Mouse (Mus musculus): ENCODE measurements around the gene Wdr20. TPM values are rescaled to one million over a fixed set of nuclear protein-coding genes. Genes with fewer than 3 reads are reported as not detected.

Wdr20 gene
- polyA plus RNA-seq, 1 experiment from 2014 or later: 24.0 TPM

DNA sequence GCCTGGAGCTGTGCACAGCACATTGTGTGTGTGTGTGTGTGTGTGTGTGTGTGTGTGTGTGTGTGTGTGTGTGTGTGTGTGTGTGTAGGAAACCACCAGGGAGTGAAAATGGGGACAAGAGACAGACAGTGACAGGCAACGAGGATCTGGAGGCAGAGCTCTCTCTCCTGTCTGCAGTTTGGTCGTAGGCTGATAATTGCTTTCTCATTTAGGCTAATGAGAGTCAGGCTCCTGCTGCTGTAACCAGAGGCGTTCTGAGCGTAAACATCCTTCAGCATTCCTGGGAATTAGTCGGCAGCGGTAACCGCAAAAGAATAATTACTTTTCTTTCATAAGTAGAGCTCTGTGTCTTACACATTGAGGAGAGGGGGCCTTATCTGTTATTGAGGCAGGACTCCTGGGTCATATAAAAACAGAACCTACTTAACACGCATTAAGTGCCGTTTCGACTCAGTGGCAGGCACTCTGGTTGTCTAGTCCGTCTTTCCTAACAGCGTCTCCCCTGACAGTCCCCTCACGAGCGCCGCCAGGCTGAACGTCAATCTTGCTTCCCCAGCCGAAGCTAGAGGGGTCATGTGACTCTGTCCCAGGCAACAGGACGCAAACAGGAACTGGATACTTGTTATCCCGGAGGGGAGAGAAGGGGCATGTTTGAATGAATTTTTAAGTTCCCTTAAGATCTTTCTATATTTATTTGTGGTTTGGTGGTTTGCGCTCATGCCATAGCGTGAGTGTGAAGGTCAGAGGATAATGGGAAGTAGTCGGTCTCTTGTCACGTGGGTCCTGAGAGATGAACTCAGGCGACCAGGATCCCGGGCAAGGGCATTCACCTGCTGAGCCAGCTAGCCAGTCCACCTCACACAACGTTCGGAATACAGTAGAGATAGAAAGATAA is 31.2 kb upstream of the Wdr20 start:
- ATAC-seq (ENCODE audit: low FRiP score, low TSS enrichment): peak; percentile 70; the same call in 1 of the 2 replicates
- Histone ChIP-seq H3K36me3 (ENCODE audit: control insufficient read depth, insufficient read depth, low read length) (no peaks in the 10 kb centered on the region), H3K4me1 (ENCODE audit: control insufficient read depth, insufficient read depth, low read length) (no peaks in the 10 kb centered on the region), H3K4me3 (replicated peaks; ENCODE audit: low read depth, low read length) (peak overlapping the region; percentile 22), H3K9me3 (ENCODE audit: control insufficient read depth, low read length) (no peaks in the 10 kb centered on the region), H3K27ac (replicated peaks; ENCODE audit: low read depth, low read length) (peak overlapping the region; percentile 49), H3K9ac (replicated peaks; ENCODE audit: low read length) (no peak overlapping the region), H3K27me3 (ENCODE audit: control insufficient read depth, insufficient read depth, low read length) (no peaks in the 10 kb centered on the region), H3K4me2 (ENCODE audit: low read length) (peak overlapping the region; percentile 52)
- under 1% methylated on average over 27 of the region's 27 CpGs for WGBS
- DNase-seq: peak; percentile 77

DNA sequence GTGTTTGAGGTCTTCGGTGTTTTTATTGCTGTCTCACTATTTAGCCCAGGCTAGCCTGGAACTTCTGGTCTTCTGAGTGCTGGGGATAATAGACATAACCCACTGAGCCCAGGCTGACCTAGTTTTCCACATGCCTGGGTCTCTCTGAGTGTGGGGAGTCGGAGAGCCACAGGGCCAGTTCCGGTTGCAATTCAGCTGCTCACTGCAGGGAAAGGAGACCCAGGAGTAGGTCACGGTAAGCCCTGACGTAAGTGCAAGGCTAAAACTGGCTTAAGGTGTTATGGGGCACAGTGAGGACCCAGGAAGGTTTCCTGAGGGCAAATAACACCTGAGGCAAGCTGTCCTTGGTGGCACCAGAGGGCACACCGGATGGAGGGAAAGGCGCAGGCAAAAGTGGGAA is 30.3 kb upstream of the Wdr20 start:
- Histone ChIP-seq H3K9ac (replicated peaks; ENCODE audit: low read length) (no peak overlapping the region), H3K36me3 (ENCODE audit: control insufficient read depth, insufficient read depth, low read length) (no peaks in the 10 kb centered on the region), H3K4me3 (replicated peaks; ENCODE audit: low read depth, low read length) (no peak overlapping the region), H3K9me3 (ENCODE audit: control insufficient read depth, low read length) (no peaks in the 10 kb centered on the region), H3K4me1 (ENCODE audit: control insufficient read depth, insufficient read depth, low read length) (no peaks in the 10 kb centered on the region), H3K27ac (replicated peaks; ENCODE audit: low read depth, low read length) (no peak overlapping the region), H3K27me3 (ENCODE audit: control insufficient read depth, insufficient read depth, low read length) (no peaks in the 10 kb centered on the region), H3K4me2 (ENCODE audit: low read length) (no peak overlapping the region; the same call in 1 of the 2 replicates)
- 87% methylated on average over 7 of the region's 7 CpGs for WGBS
- ATAC-seq (ENCODE audit: low FRiP score, low TSS enrichment): no peak
- DNase-seq: no peak

DNA sequence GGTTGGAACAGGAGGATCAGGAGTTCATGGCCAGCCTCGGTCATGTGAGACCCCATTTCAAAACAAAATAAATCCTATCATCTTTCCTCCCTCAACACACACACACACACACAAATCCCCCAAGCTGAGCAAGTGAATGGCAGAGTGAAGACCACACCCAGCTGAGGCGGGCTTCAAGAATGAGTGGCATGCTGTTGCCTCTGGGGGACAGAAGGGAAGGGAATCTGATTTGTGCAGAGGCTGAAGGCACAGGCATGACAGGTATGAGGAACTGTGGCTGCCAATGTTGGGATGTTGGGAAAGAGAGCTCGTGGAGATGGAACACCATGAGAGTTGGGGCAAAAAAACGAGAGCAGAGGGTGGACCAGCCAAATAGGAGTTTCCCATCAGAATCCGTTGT is 26.5 kb upstream of the Wdr20 start:
- Histone ChIP-seq H3K27ac (replicated peaks; ENCODE audit: low read depth, low read length) (no peak overlapping the region), H3K9ac (replicated peaks; ENCODE audit: low read length) (no peak overlapping the region), H3K4me1 (ENCODE audit: control insufficient read depth, insufficient read depth, low read length) (no peaks in the 10 kb centered on the region), H3K4me3 (replicated peaks; ENCODE audit: low read depth, low read length) (no peak overlapping the region), H3K27me3 (ENCODE audit: control insufficient read depth, insufficient read depth, low read length) (no peaks in the 10 kb centered on the region), H3K4me2 (ENCODE audit: low read length) (no peak overlapping the region), H3K9me3 (ENCODE audit: control insufficient read depth, low read length) (no peaks in the 10 kb centered on the region; the same call in 1 of the 2 replicates), H3K36me3 (ENCODE audit: control insufficient read depth, insufficient read depth, low read length) (no peaks in the 10 kb centered on the region)
- DNase-seq: no peak
- WGBS: 76% methylated on average over 5 of the region's 5 CpGs
- no peak for ATAC-seq (ENCODE audit: low FRiP score, low TSS enrichment)

DNA sequence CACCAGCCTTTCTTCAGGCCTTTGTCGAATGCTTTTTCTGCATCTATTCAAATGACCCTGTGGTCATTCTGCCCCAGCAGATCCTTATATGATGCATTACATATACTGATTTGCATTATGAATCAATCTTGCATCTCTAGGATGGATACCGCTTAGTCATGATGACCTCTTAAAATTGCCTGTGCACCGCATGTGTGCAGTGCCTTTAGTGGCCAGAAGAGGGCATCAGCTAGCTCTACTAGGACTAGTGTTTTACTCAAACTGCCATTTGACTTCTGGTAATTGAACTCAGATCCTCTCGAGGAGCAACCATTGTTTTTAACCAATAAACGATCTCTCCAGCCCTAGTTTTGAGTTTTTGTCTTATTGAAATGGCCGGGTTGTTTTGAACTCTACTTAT is 24.0 kb upstream of the Wdr20 start:
- H3K4me1 ChIP-seq (ENCODE audit: control insufficient read depth, insufficient read depth, low read length): no peaks in the 10 kb centered on the region
- no peaks in the 10 kb centered on the region for H3K27me3 ChIP-seq (ENCODE audit: control insufficient read depth, insufficient read depth, low read length)
- no peaks in the 10 kb centered on the region; the same call in 1 of the 2 replicates for H3K9me3 ChIP-seq (ENCODE audit: control insufficient read depth, low read length)
- H3K9ac ChIP-seq (replicated peaks; ENCODE audit: low read length): no peak overlapping the region
- no peaks in the 10 kb centered on the region for H3K36me3 ChIP-seq (ENCODE audit: control insufficient read depth, insufficient read depth, low read length)
- no peak overlapping the region for H3K4me2 ChIP-seq (ENCODE audit: low read length)
- ATAC-seq (ENCODE audit: low FRiP score, low TSS enrichment): no peak
- no peak overlapping the region for H3K27ac ChIP-seq (replicated peaks; ENCODE audit: low read depth, low read length)
- WGBS: 97% methylated on average over 6 of the region's 6 CpGs
- DNase-seq: no peak
- H3K4me3 ChIP-seq (replicated peaks; ENCODE audit: low read depth, low read length): no peak overlapping the region

DNA sequence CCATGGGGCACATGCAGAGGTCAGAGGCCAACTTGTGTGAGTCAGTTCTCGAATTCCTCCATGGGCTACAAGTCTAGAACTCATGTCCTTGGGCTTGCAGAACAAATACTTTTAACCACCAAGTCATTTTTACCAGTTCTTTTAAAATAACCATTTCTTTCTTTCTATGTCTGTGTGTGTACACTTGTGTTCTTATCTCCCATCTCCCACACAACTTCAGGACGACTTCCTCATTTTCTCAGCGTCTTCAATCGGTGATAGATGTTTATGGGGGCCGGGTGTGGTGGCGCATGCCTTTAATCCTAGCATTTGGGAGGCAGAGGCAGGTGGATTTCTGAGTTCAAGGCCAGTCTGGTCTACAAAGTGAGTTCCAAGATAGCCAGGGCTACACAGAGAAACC is 23.5 kb upstream of the Wdr20 start:
- H3K27me3 ChIP-seq (ENCODE audit: control insufficient read depth, insufficient read depth, low read length): no peaks in the 10 kb centered on the region
- ATAC-seq (ENCODE audit: low FRiP score, low TSS enrichment) (no peak), DNase-seq (no peak)
- no peak overlapping the region for H3K4me2 ChIP-seq (ENCODE audit: low read length)
- no peak overlapping the region for H3K4me3 ChIP-seq (replicated peaks; ENCODE audit: low read depth, low read length)
- WGBS: 95% methylated on average over 6 of the region's 6 CpGs
- H3K36me3 ChIP-seq (ENCODE audit: control insufficient read depth, insufficient read depth, low read length): no peaks in the 10 kb centered on the region
- H3K4me1 ChIP-seq (ENCODE audit: control insufficient read depth, insufficient read depth, low read length): no peaks in the 10 kb centered on the region
- no peak overlapping the region for H3K27ac ChIP-seq (replicated peaks; ENCODE audit: low read depth, low read length)
- no peaks in the 10 kb centered on the region; the same call in 1 of the 2 replicates for H3K9me3 ChIP-seq (ENCODE audit: control insufficient read depth, low read length)
- no peak overlapping the region for H3K9ac ChIP-seq (replicated peaks; ENCODE audit: low read length)

DNA sequence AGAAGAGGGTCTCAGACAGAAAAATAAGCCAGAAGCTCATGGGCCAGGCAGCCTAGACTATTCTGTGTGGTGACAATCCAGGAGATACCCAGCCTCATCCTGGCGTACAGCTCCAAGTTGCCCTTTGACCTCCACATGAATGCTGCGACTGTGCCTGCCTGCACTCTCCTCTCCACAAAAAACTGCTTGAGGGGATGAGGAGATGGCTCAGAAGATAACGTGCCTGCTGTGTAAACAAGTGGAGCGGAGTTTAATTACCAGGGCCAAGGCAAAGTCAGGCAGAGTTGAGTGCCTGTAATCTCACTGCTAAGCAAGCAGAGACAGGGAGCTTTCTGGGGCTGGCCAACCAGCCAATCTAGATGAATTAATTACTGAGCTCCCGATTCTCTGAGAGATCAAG is 21.7 kb upstream of the Wdr20 start:
- H3K36me3 ChIP-seq (ENCODE audit: control insufficient read depth, insufficient read depth, low read length): no peaks in the 10 kb centered on the region
- no peak overlapping the region for H3K27ac ChIP-seq (replicated peaks; ENCODE audit: low read depth, low read length)
- H3K4me3 ChIP-seq (replicated peaks; ENCODE audit: low read depth, low read length): no peak overlapping the region
- no peaks in the 10 kb centered on the region for H3K27me3 ChIP-seq (ENCODE audit: control insufficient read depth, insufficient read depth, low read length)
- 35% methylated on average over 5 of the region's 5 CpGs for WGBS
- H3K4me2 ChIP-seq (ENCODE audit: low read length): no peak overlapping the region
- DNase-seq: no peak
- no peaks in the 10 kb centered on the region; the same call in 1 of the 2 replicates for H3K9me3 ChIP-seq (ENCODE audit: control insufficient read depth, low read length)
- no peak for ATAC-seq (ENCODE audit: low FRiP score, low TSS enrichment)
- H3K9ac ChIP-seq (replicated peaks; ENCODE audit: low read length): no peak overlapping the region
- H3K4me1 ChIP-seq (ENCODE audit: control insufficient read depth, insufficient read depth, low read length): no peaks in the 10 kb centered on the region

DNA sequence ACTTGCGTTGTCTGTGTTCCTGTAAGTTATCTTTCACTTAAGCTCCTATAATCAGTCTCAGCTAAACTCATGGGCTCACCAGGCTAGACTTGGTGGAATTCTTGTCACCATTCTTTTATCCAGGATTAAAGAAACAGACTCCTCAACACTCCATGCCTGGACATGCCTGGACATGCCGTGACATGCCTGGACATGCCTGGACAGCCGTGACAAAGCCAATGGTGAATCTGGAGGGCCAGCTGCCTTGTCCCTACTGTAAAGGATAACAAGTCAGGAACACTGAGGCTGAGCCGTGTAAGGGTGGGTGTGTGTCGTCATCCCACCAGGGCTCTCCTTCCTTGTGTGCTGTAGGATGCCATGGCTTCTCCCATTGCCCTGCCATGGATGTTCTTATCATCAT is 12.7 kb upstream of the Wdr20 start:
- Histone ChIP-seq H3K9me3 (ENCODE audit: control insufficient read depth, low read length) (no peaks in the 10 kb centered on the region), H3K27ac (replicated peaks; ENCODE audit: low read depth, low read length) (no peak overlapping the region), H3K4me2 (ENCODE audit: low read length) (no peak overlapping the region), H3K27me3 (ENCODE audit: control insufficient read depth, insufficient read depth, low read length) (no peaks in the 10 kb centered on the region), H3K9ac (replicated peaks; ENCODE audit: low read length) (no peak overlapping the region), H3K36me3 (ENCODE audit: control insufficient read depth, insufficient read depth, low read length) (no peaks in the 10 kb centered on the region), H3K4me3 (replicated peaks; ENCODE audit: low read depth, low read length) (no peak overlapping the region), H3K4me1 (ENCODE audit: control insufficient read depth, insufficient read depth, low read length) (no peaks in the 10 kb centered on the region)
- no peak for DNase-seq
- no peak for ATAC-seq (ENCODE audit: low FRiP score, low TSS enrichment)
- WGBS: 91% methylated on average over 5 of the region's 5 CpGs

DNA sequence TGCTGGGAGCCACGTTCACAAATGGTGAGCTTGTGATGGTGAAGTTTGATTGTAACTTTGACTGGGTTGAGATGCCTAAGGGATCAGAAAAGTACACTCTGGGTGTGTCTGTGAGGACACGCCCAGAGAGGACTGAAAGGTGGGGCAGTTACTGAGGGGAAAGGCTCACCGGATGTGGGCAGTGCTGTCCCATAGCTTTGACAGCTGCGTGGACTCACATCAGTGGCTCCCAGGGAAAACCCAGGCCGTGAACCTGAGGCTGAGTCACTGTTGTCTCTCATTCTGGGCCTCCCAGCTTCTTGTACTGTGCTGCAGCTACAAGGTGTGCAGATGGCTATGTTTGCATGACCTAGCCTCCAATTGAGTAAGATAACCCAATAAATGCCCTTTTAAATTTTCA is 12.3 kb upstream of the Wdr20 start:
- DNase-seq (no peak), ATAC-seq (ENCODE audit: low FRiP score, low TSS enrichment) (no peak)
- Histone ChIP-seq H3K4me1 (ENCODE audit: control insufficient read depth, insufficient read depth, low read length) (no peaks in the 10 kb centered on the region), H3K4me3 (replicated peaks; ENCODE audit: low read depth, low read length) (no peak overlapping the region), H3K9me3 (ENCODE audit: control insufficient read depth, low read length) (no peaks in the 10 kb centered on the region), H3K27me3 (ENCODE audit: control insufficient read depth, insufficient read depth, low read length) (no peaks in the 10 kb centered on the region), H3K27ac (replicated peaks; ENCODE audit: low read depth, low read length) (no peak overlapping the region), H3K9ac (replicated peaks; ENCODE audit: low read length) (no peak overlapping the region), H3K36me3 (ENCODE audit: control insufficient read depth, insufficient read depth, low read length) (no peaks in the 10 kb centered on the region), H3K4me2 (ENCODE audit: low read length) (no peak overlapping the region)
- 85% methylated on average over 5 of the region's 5 CpGs for WGBS

DNA sequence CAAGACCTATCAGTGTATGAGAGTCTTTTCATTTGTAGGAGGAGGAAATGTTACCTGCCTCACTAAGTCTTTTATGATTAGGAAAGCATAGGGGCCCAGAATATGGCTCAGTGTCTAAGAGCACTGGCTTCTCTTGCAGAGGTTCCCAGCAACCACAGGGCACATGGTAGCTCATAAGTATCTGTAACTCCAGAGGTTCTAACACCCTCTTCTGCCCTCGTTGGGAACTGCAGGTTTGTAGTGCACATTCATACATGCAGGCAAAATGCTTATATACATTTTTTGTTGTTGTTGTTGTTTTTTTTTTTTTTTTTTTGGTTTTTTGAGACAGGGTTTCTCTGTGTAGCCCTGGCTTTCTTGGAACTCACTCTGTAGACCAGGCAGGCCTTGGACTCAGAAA is 11.3 kb upstream of the Wdr20 start:
- Histone ChIP-seq H3K36me3 (ENCODE audit: control insufficient read depth, insufficient read depth, low read length) (no peaks in the 10 kb centered on the region), H3K9me3 (ENCODE audit: control insufficient read depth, low read length) (no peaks in the 10 kb centered on the region), H3K27me3 (ENCODE audit: control insufficient read depth, insufficient read depth, low read length) (no peaks in the 10 kb centered on the region), H3K27ac (replicated peaks; ENCODE audit: low read depth, low read length) (no peak overlapping the region), H3K9ac (replicated peaks; ENCODE audit: low read length) (no peak overlapping the region), H3K4me2 (ENCODE audit: low read length) (no peak overlapping the region), H3K4me1 (ENCODE audit: control insufficient read depth, insufficient read depth, low read length) (no peaks in the 10 kb centered on the region), H3K4me3 (replicated peaks; ENCODE audit: low read depth, low read length) (no peak overlapping the region)
- no peak for ATAC-seq (ENCODE audit: low FRiP score, low TSS enrichment)
- 61% methylated on average over 1 of the region's 1 CpGs for WGBS
- no peak for DNase-seq
